Comparison of ENCODE assay signal across 7 mouse cellular contexts in genomic region chr12:8770946-8771843, GRCm38 (mm10). TPM values are rescaled to one million over a fixed set of nuclear protein-coding genes. Genes with fewer than 3 reads are reported as not detected.
A peak's percentile ranks its signal among the peaks of the same experiment; 100 is the strongest.
DNase-seq lines count a peak whose midpoint lies in the region; ATAC-seq and TF ChIP-seq lines count a peak whose summit lies in the region.

Gene Sdc1, plus strand, starts transcription at chr12:8771323.

- H3K9me3 ChIP-seq in hindbrain, embryonic 12.5 days (replicated peaks) = no peaks in the 10 kb centered on the region

- peak within 1 kb of the TSS; percentile 90 for H3K9ac ChIP-seq in hindbrain, embryonic 12.5 days

- H3K4me1 ChIP-seq in hindbrain, embryonic 12.5 days = peaks cover 19% of the 10 kb centered on the region
- H3K4me1 ChIP-seq in small intestine, adult 2 months (ENCODE audit: control insufficient read depth, insufficient read depth, insufficient read length, low read length) = peaks cover 13% of the 10 kb centered on the region; the same call in 1 of the 2 replicates

- no peaks in the 10 kb centered on the region for H3K27me3 ChIP-seq in hindbrain, embryonic 12.5 days
- H3K27me3 ChIP-seq in small intestine, adult 2 months (ENCODE audit: control insufficient read depth, insufficient read depth, low read length) = no peaks in the 10 kb centered on the region

- under 1% methylated on average over 67 of the region's 67 CpGs for WGBS in hindbrain, embryonic 12.5 days
- WGBS in small intestine, adult 2 months = 1% methylated on average over 67 of the region's 67 CpGs

- H3K4me3 ChIP-seq in hindbrain, embryonic 12.5 days = peak within 1 kb of the TSS; percentile 81
- peak within 1 kb of the TSS; percentile 90 for H3K4me3 ChIP-seq in small intestine, adult 2 months (ENCODE audit: low read depth, low read length)

- H3K27ac ChIP-seq in hindbrain, embryonic 12.5 days = peak within 1 kb of the TSS; percentile 88
- H3K27ac ChIP-seq in small intestine, adult 2 months (ENCODE audit: insufficient read depth, low read depth, low read length) = peak within 1 kb of the TSS; percentile 92

- DNase-seq in WW6 (ENCODE audit: low read depth, low spot score) = peak; percentile 74
- DNase-seq in cerebellum, postnatal 10 days = peak; percentile 89 to 91
- peak; percentile 15 to 18 for DNase-seq in frontal cortex, postnatal 25 days (ENCODE audit: low spot score in 2 of 2)
- peak; percentile 36 to 81 for DNase-seq in left cerebral cortex, postnatal 10 days (ENCODE audit: extremely low spot score in 1 of 2, low spot score in 2 of 2)

- intact Hi-C loops in left cerebral cortex, postnatal 10 days (cut with DNase I) = no loop called here

- no peaks in the 10 kb centered on the region for H3K36me3 ChIP-seq in hindbrain, embryonic 12.5 days
- no peaks in the 10 kb centered on the region for H3K36me3 ChIP-seq in small intestine, adult 2 months (ENCODE audit: control insufficient read depth, insufficient read depth, low read length)

- peak; percentile 85 for ATAC-seq in hindbrain, embryonic 12.5 days (ENCODE audit: low FRiP score)
- peak; percentile 63 for ATAC-seq in megakaryocyte progenitor cell, adult 5-6 weeks (replicated peaks; ENCODE audit: poor library complexity)

- peak; percentile 89; the same call in 1 of the 2 replicates for TF ChIP-seq POLR2A in small intestine, adult 2 months (IDR thresholded peaks at IDR 0.05; ENCODE audit: low read depth, low read length)

- peak; percentile 69 for TF ChIP-seq CTCF in small intestine, adult 2 months (IDR thresholded peaks at IDR 0.05; ENCODE audit: extremely low read depth, insufficient read length, insufficient replicate concordance, low read depth, low read length)

- H3K4me2 ChIP-seq in hindbrain, embryonic 12.5 days (replicated peaks) = peak within 1 kb of the TSS; percentile 97

RNA-seq across cellular contexts. Expression of gene Sdc1, which starts in this region (rescaled TPM):
- 70.1 and 81.0 TPM in 2 replicates for polyA plus RNA-seq in hindbrain, embryonic 12.5 days (2016; fragmentation: Nextera tagmentation; extraction: Ambion mirVana)
- 1 to 10 TPM; 3.1 to 4.1 TPM for total RNA-seq in left cerebral cortex, postnatal 10 days (2021)
- total RNA-seq in megakaryocyte progenitor cell, adult 5-6 weeks (2015) = 0.37 and 0.42 TPM in 2 replicates
- 1.5 TPM in 2 replicates for total RNA-seq in megakaryocyte progenitor cell, adult 5-6 weeks (2017)
- polyA plus RNA-seq in small intestine, adult 2 months (2012; rRNA removed) = 42.5 and 75.4 TPM in 2 replicates

Comparison
In these comparisons a context has a peak if more than half of its experiments do, and no peak if none do; other contexts are left out.
1. Peak in every context shown above with its lines: DNase-seq, ATAC-seq, H3K4me3 ChIP-seq and H3K27ac ChIP-seq.
2. DNase-seq: peak in every context shown above with its lines; median percentile 90 in cerebellum, postnatal 10 days; 74 in WW6; 58 in left cerebral cortex, postnatal 10 days; 16 in frontal cortex, postnatal 25 days.